Mouse (Mus musculus) heart, adult 2 months (tissue): ENCODE measurements around the gene H60c.

Experiments
- CTCF ChIP-seq: fragments of 200-600 bp; IDR thresholded peaks from 2 replicates; pipeline ENCODE4 v1.8.1; 2022; ENCODE audit warnings: antibody characterized with exemption, mild to moderate bottlenecking, moderate library complexity
- POLR2A ChIP-seq: fragments of 200-500 bp; IDR thresholded peaks from 2 replicates; pipeline ENCODE4 v1.6.1; 2011; ENCODE audit warnings: mild to moderate bottlenecking, low read depth, low read length, control low read depth; ENCODE audit not compliant: insufficient read depth

- TF ChIP-seq CTCF (no peak), POLR2A (no peak)
Measured at GRCm38 (mm10) chr10:3262784-3263183, 4.8 kb downstream of the H60c start.
